Mouse (Mus musculus): ENCODE data around the gene Mctp2.

DNA sequence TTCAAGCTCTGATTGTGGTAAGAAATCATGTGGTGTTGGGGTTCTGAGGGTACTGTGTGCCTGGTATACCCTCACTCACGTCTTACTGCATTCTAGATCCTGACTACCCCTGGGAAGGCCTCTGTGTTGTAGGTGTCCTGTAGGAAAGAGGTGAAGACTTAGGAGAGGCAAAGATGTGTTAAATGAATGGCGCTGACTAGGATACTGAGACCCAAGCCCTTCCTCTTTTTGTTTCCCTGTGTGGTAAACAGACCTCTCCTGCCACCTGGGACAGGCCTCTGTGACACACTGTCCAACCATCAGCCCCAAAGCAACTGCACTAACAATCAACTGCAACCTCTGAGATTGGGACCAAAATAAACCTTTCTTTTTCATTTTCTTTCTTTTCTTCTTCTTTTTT, 28.0 kb downstream of the Mctp2 start:
- TF ChIP-seq CTCF (IDR thresholded peaks at IDR 0.05; ENCODE audit: insufficient read depth, low read depth, low read length) (no peak), POLR2A (IDR thresholded peaks at IDR 0.05; ENCODE audit: insufficient read depth, low read depth, low read length) (no peak)

Measured in olfactory bulb, adult 2 months (tissue).